ENCODE assay signal across 8 mouse cellular contexts in genomic region chr9:44879694-44880271, GRCm38 (mm10). TPM values are rescaled to one million over a fixed set of nuclear protein-coding genes. Genes with fewer than 3 reads are reported as not detected.
DNase-seq lines count a peak whose midpoint lies in the region; ATAC-seq and TF ChIP-seq lines count a peak whose summit lies in the region.

No protein-coding gene starts in this region.

- H3K27ac ChIP-seq in brown adipose tissue, adult 24 weeks (replicated peaks; ENCODE audit: low read depth, low read length), result no peak overlapping the region
- peak overlapping the region; percentile 100 for H3K27ac ChIP-seq in forebrain, embryonic 16.5 days (ENCODE audit: low read length)
- H3K27ac ChIP-seq in limb, embryonic 14.5 days (replicated peaks; ENCODE audit: low read depth, low read length), result peak overlapping the region; percentile 28; the same call in 1 of the 2 replicates
- H3K27ac ChIP-seq in neural tube, embryonic 13.5 days (replicated peaks), result peak overlapping the region; percentile 100

- no peak for TF ChIP-seq POLR2A in lung, adult 2 months (IDR thresholded peaks at IDR 0.05; ENCODE audit: borderline replicate concordance, extremely low read depth, low read depth, low read length)
- no peak for TF ChIP-seq POLR2A in limb, embryonic 14.5 days (IDR thresholded peaks at IDR 0.05; ENCODE audit: borderline replicate concordance, extremely low read depth, insufficient read depth, insufficient read length)

- no peaks in the 10 kb centered on the region for H3K27me3 ChIP-seq in forebrain, embryonic 16.5 days (replicated peaks; ENCODE audit: control insufficient read depth, insufficient read depth, low read length)
- no peaks in the 10 kb centered on the region for H3K27me3 ChIP-seq in limb, embryonic 14.5 days (ENCODE audit: control insufficient read depth, insufficient read depth, low read length)
- no peaks in the 10 kb centered on the region for H3K27me3 ChIP-seq in neural tube, embryonic 13.5 days

- no peak for ATAC-seq in forebrain, embryonic 16.5 days
- ATAC-seq in limb, embryonic 14.5 days (ENCODE audit: low FRiP score, low read depth), result no peak
- ATAC-seq in neural tube, embryonic 13.5 days (ENCODE audit: low read depth), result no peak
- no peak for ATAC-seq in erythroid progenitor cell, adult 5-6 weeks (replicated peaks; ENCODE audit: low FRiP score, poor library complexity, severe bottlenecking)

- H3K4me3 ChIP-seq in lung, adult 2 months (replicated peaks; ENCODE audit: extremely low read depth, low read depth, low read length), result peak overlapping the region; percentile 72
- H3K4me3 ChIP-seq in brown adipose tissue, adult 24 weeks (ENCODE audit: insufficient read depth, low read depth, low read length), result peak overlapping the region; percentile 98
- H3K4me3 ChIP-seq in forebrain, embryonic 16.5 days (replicated peaks; ENCODE audit: low read length), result peak overlapping the region; percentile 99
- H3K4me3 ChIP-seq in limb, embryonic 14.5 days (replicated peaks; ENCODE audit: low read length), result peak overlapping the region; percentile 77
- H3K4me3 ChIP-seq in neural tube, embryonic 13.5 days, result peak overlapping the region; percentile 88

- H3K36me3 ChIP-seq in forebrain, embryonic 16.5 days (ENCODE audit: control insufficient read depth, insufficient read depth), result no peaks in the 10 kb centered on the region
- H3K36me3 ChIP-seq in limb, embryonic 14.5 days (ENCODE audit: control insufficient read depth, insufficient read depth, low read length), result peaks cover 14% of the 10 kb centered on the region
- no peaks in the 10 kb centered on the region; the same call in 1 of the 2 replicates for H3K36me3 ChIP-seq in neural tube, embryonic 13.5 days

- H3K4me1 ChIP-seq in lung, adult 2 months (ENCODE audit: control insufficient read depth, insufficient read depth, low read length), result peaks cover 20% of the 10 kb centered on the region
- peaks cover 14% of the 10 kb centered on the region for H3K4me1 ChIP-seq in brown adipose tissue, adult 24 weeks (ENCODE audit: control insufficient read depth, insufficient read depth, insufficient read length, low read length)
- H3K4me1 ChIP-seq in forebrain, embryonic 16.5 days (replicated peaks; ENCODE audit: control insufficient read depth, insufficient read depth, low read length), result peaks cover 50% of the 10 kb centered on the region
- peaks cover 37% of the 10 kb centered on the region for H3K4me1 ChIP-seq in limb, embryonic 14.5 days (ENCODE audit: control insufficient read depth, insufficient read depth, low read length)
- H3K4me1 ChIP-seq in neural tube, embryonic 13.5 days (replicated peaks), result peaks cover 59% of the 10 kb centered on the region

- no peaks in the 10 kb centered on the region for H3K9me3 ChIP-seq in forebrain, embryonic 16.5 days (ENCODE audit: control insufficient read depth, low read length)
- H3K9me3 ChIP-seq in limb, embryonic 14.5 days (ENCODE audit: control insufficient read depth, low read length), result no peaks in the 10 kb centered on the region
- H3K9me3 ChIP-seq in neural tube, embryonic 13.5 days, result no peaks in the 10 kb centered on the region

- no peak for TF ChIP-seq CTCF in lung, adult 2 months (IDR thresholded peaks at IDR 0.05; ENCODE audit: insufficient read depth, low read length)

- H3K4me2 ChIP-seq in forebrain, embryonic 16.5 days (ENCODE audit: low read length), result peak overlapping the region; percentile 95
- H3K4me2 ChIP-seq in limb, embryonic 14.5 days (replicated peaks; ENCODE audit: low read depth, low read length, severe bottlenecking), result peak overlapping the region; percentile 84
- H3K4me2 ChIP-seq in neural tube, embryonic 13.5 days, result peak overlapping the region; percentile 84

- peak overlapping the region; percentile 97 for H3K9ac ChIP-seq in forebrain, embryonic 16.5 days (replicated peaks; ENCODE audit: low read depth, low read length)
- H3K9ac ChIP-seq in limb, embryonic 14.5 days (ENCODE audit: low read depth, low read length, severe bottlenecking), result peak overlapping the region; percentile 89
- H3K9ac ChIP-seq in neural tube, embryonic 13.5 days, result peak overlapping the region; percentile 99

- 1% methylated on average over 13 of the region's 13 CpGs for WGBS in lung, adult 2 months
- WGBS in forebrain, embryonic 16.5 days, result 1% methylated on average over 13 of the region's 13 CpGs
- WGBS in limb, embryonic 14.5 days, result 0% methylated on average over 13 of the region's 13 CpGs
- under 1% methylated on average over 13 of the region's 13 CpGs for WGBS in neural tube, embryonic 13.5 days

- DNase-seq in lung, adult 2 months, result peak; percentile 14
- no peak for DNase-seq in lung, postnatal 14 days
- peak; percentile 29 for DNase-seq in limb, embryonic 14.5 days (ENCODE audit: low spot score)
- DNase-seq in frontal cortex, postnatal 25 days (ENCODE audit: low spot score in 2 of 2), result no peak

RNA-seq across cellular contexts. Expression of gene Kmt2a, which starts 1.3 kb away (rescaled TPM):
- 18.8 and 22.6 TPM in 2 replicates for polyA plus RNA-seq in lung, adult 2 months (2012; rRNA removed)
- 7.0 and 7.3 TPM in 2 replicates for polyA plus RNA-seq in brown adipose tissue, adult 24 weeks (2012; ENCODE audit: insufficient read depth, insufficient read length, missing spikeins)
- polyA plus RNA-seq in forebrain, embryonic 16.5 days (2015; fragmentation: Nextera tagmentation; extraction: Ambion mirVana), result 22.2 and 24.3 TPM in 2 replicates
- polyA plus RNA-seq in limb, embryonic 14.5 days (2012; rRNA removed), result 21.7 and 28.3 TPM in 2 replicates
- 16.8 and 18.9 TPM in 2 replicates for polyA plus RNA-seq in limb, embryonic 14.5 days (2014; fragmentation: Nextera tagmentation; extraction: Ambion mirVana)
- polyA plus RNA-seq in neural tube, embryonic 13.5 days (2015; fragmentation: Nextera tagmentation; extraction: Ambion mirVana), result 20.9 and 25.0 TPM in 2 replicates
- total RNA-seq in erythroid progenitor cell, adult 5-6 weeks (2015; ENCODE audit: low replicate concordance), result 59.5 and 91.4 TPM in 2 replicates
- total RNA-seq in erythroid progenitor cell, adult 5-6 weeks (2017; ENCODE audit: low replicate concordance), result 18.1 and 23.3 TPM in 2 replicates

RNA-seq across cellular contexts. Expression of gene Atp5l, which starts 40.8 kb away (rescaled TPM):
- 105 and 150 TPM in 2 replicates for polyA plus RNA-seq in lung, adult 2 months (2012; rRNA removed)
- polyA plus RNA-seq in brown adipose tissue, adult 24 weeks (2012; ENCODE audit: insufficient read depth, insufficient read length, missing spikeins), result 2,562 and 2,957 TPM in 2 replicates
- polyA plus RNA-seq in forebrain, embryonic 16.5 days (2015; fragmentation: Nextera tagmentation; extraction: Ambion mirVana), result 638 and 661 TPM in 2 replicates
- 477 and 525 TPM in 2 replicates for polyA plus RNA-seq in limb, embryonic 14.5 days (2012; rRNA removed)
- polyA plus RNA-seq in limb, embryonic 14.5 days (2014; fragmentation: Nextera tagmentation; extraction: Ambion mirVana), result 663 and 764 TPM in 2 replicates
- polyA plus RNA-seq in neural tube, embryonic 13.5 days (2015; fragmentation: Nextera tagmentation; extraction: Ambion mirVana), result 725 and 838 TPM in 2 replicates
- total RNA-seq in erythroid progenitor cell, adult 5-6 weeks (2015; ENCODE audit: low replicate concordance), result 236 and 252 TPM in 2 replicates
- 17.0 and 145 TPM in 2 replicates for total RNA-seq in erythroid progenitor cell, adult 5-6 weeks (2017; ENCODE audit: low replicate concordance)

Comparison
In these comparisons a context has a peak if more than half of its experiments do, and no peak if none do; other contexts are left out.
1. DNase-seq: peak in lung, adult 2 months (single experiment) and limb, embryonic 14.5 days (single experiment); none in lung, postnatal 14 days (single experiment) and frontal cortex, postnatal 25 days (0 of 2).
2. Peak in every context shown above with its lines, with median percentiles within 50 percentile points of each other: H3K4me3 ChIP-seq, H3K4me2 ChIP-seq and H3K9ac ChIP-seq.